Mouse (Mus musculus) embryonic facial prominence, embryonic 14.5 days (tissue): ENCODE results near the gene Ptf1a. TPM values are rescaled to one million over a fixed set of nuclear protein-coding genes. Genes with fewer than 3 reads are reported as not detected.
A peak's percentile ranks its signal among the peaks of the same experiment; 100 is the strongest.

ENCODE experiments used
- ATAC-seq: fragments of 200-750 bp; cut with Nextera tagmentation; 2 replicates; pipeline ENCODE4 v1.8.0; 2017; ENCODE audit warnings: low read depth, moderate number of reproducible peaks, moderate TSS enrichment
- DNase-seq: peaks from one replicate; pipeline ENCODE4 v3.0.0-alpha.2; 2015; ENCODE audit warnings: low spot score
- H3K27ac ChIP-seq: fragments of 300-500 bp; sonication (generic); replicated peaks from 2 replicates; pipeline ENCODE4 v1.5.1; 2014; ENCODE audit warnings: low read depth, mild to moderate bottlenecking, low read length, moderate library complexity
- H3K27me3 ChIP-seq: fragments of 300-500 bp; sonication (generic); replicated peaks from 2 replicates; pipeline ENCODE4 v1.6.1; 2014; ENCODE audit warnings: low read length; ENCODE audit not compliant: control insufficient read depth, insufficient read depth
- H3K36me3 ChIP-seq: fragments of 300-500 bp; sonication (generic); 2 replicates; pipeline ENCODE4 v1.6.1; 2014; ENCODE audit warnings: low read length, mixed read lengths; ENCODE audit not compliant: control insufficient read depth, insufficient read depth
- H3K4me1 ChIP-seq: fragments of 300-500 bp; sonication (generic); 2 replicates; pipeline ENCODE4 v1.6.1; 2014; ENCODE audit warnings: antibody characterized with exemption, low read length; ENCODE audit not compliant: control insufficient read depth, insufficient read depth
- H3K4me2 ChIP-seq: fragments of 300-500 bp; sonication (generic); 2 replicates; pipeline ENCODE4 v1.6.1; 2014; ENCODE audit warnings: low read depth, mild to moderate bottlenecking, low read length, moderate library complexity, mixed read lengths
- H3K4me3 ChIP-seq: fragments of 300-500 bp; sonication (generic); 2 replicates; pipeline ENCODE4 v1.5.1; 2014; ENCODE audit warnings: low read depth, mild to moderate bottlenecking, low read length
- H3K9ac ChIP-seq: fragments of 300-500 bp; sonication (generic); 2 replicates; pipeline ENCODE4 v1.6.1; 2014; ENCODE audit warnings: low read depth, mild to moderate bottlenecking, low read length, moderate library complexity, mixed read lengths
- H3K9me3 ChIP-seq: fragments of 300-500 bp; sonication (generic); 2 replicates; pipeline ENCODE4 v1.6.1; 2016; ENCODE audit warnings: low read length; ENCODE audit not compliant: control insufficient read depth
- WGBS: fragments of 180-500 bp; shearing (Covaris S2); extraction: QIAGEN DNeasy Blood & Tissue Kit; methylation state at CpG from one replicate; pipeline ENCODE4 v1.1.7; 2014; 5-methylcytosine and 5-hydroxymethylcytosine counted together
- polyA plus RNA-seq: library from polyadenylated mRNA; unstranded; fragments of >200 nt; fragmentation: Nextera tagmentation; extraction: Ambion mirVana; gene quantifications from 2 replicates; pipeline ENCODE4 v1.2.1, GENCODE M21; 2014

Ptf1a gene
- 0.18 TPM in 1 of 2 replicates, not detected in the other for polyA plus RNA-seq

DNA sequence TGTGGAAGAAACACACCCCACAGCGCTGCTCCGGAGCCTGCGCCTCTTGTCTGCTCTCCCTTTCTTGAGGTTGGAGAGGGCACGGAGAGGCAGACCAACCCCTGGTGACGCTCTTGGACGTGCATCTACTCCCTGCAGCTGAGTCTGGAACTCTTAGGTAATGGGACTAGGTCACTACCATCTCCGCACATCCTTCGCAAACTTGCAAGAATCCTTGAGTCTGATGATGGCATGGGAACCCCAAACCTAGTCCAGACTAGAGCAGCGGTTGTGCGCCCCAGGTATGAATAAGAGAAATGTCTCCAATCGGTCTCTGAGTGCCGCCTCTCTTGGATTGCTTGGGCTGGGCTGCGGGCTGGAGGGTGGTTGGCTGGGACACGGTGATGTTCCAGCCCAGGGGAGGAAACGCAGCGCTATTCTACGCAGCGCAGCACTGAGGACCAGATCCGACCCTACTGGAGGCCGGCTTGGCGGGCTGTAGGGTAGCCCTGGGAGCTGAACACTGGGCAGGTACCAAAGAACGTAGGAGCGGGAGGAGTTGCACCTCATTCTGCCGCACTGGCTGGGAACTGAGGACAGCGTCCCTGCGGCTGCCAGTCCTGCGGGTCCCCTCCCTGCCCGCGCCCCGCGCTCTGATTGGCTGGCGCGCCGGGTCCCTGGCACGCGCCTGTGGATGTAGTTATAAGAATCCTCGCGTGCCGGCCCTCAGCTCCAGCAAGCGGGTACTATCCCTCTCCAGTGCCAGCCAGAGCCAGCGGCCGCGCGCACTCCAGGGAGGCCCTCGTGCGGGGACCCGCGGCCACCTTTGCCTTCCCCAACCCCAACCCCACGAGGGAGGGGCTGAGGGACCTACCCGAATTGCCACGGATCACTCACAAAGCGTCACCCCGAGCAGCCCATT, at the start of gene Ptf1a:
Ptf1a (plus strand) TSS at position 733 of the 901 bp plus-strand sequence.
- Histone ChIP-seq H3K4me2 (peak within 1 kb of the TSS; percentile 57), H3K4me1 (peaks cover 4% of the 10 kb centered on the region), H3K9me3 (no peaks in the 10 kb centered on the region), H3K9ac (no peak within 1 kb of the TSS), H3K4me3 (peak within 1 kb of the TSS; percentile 35), H3K27ac (no peak within 1 kb of the TSS), H3K36me3 (no peaks in the 10 kb centered on the region), H3K27me3 (peaks cover 96% of the 10 kb centered on the region)
- ATAC-seq (peak; percentile 54), DNase-seq (peak; percentile 23)
- WGBS: 1% methylated on average over 24 of the region's 53 CpGs

DNA sequence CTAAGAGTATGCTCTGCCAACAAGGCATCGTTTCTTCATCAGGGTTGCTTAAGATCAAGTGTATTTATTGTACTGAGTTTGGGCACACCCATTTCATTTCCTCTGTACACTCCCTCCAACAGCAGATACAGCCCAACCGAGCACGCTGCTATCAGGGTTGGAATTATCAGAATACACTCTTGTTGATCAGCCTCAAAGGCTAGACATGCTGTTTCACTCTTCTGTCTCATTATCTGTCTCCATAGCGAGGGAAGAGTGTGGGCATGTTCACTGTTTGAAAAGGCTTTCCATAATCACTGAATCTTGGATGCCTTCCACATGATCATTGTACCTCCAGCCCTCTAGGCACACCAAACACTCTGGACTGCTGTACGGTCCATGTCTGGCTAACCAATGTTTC, 40.1 kb upstream of the Ptf1a start:
- WGBS: 72% methylated on average over 5 of the region's 5 CpGs
- no peak overlapping the region for H3K27ac ChIP-seq
- no peaks in the 10 kb centered on the region for H3K27me3 ChIP-seq
- no peak for ATAC-seq
- H3K9me3 ChIP-seq: no peaks in the 10 kb centered on the region
- H3K4me2 ChIP-seq: no peak overlapping the region
- no peak overlapping the region for H3K9ac ChIP-seq
- H3K4me3 ChIP-seq: no peak overlapping the region
- H3K4me1 ChIP-seq: no peaks in the 10 kb centered on the region
- DNase-seq: no peak
- no peaks in the 10 kb centered on the region for H3K36me3 ChIP-seq

DNA sequence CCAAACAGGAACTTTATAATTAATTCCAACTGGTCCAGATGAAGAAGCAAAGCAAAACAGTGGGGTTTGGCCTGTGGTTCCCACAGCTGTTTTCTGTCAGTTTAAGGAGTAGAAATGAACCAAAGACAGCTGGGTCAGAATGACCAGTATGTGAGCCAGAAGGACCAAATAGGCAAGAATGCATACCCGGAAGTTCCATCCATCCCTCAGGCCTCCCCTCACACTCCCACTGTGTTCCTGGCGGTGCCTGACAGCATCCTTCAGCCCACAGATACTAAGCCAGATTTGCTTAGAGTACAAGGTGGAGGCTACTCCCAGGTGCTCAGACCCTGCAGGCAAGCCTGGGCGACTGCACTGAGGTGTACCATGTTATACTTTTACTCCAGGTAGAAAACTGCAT, 38.9 kb upstream of the Ptf1a start:
- DNase-seq (no peak), ATAC-seq (0 out of 2 replicates have a peak, but pooled peaks have one; percentile 30)
- no peaks in the 10 kb centered on the region for H3K9me3 ChIP-seq
- WGBS: 39% methylated on average over 3 of the region's 3 CpGs
- no peak overlapping the region for H3K9ac ChIP-seq
- no peaks in the 10 kb centered on the region for H3K4me1 ChIP-seq
- no peaks in the 10 kb centered on the region for H3K36me3 ChIP-seq
- no peaks in the 10 kb centered on the region for H3K27me3 ChIP-seq
- H3K4me2 ChIP-seq: no peak overlapping the region
- no peak overlapping the region for H3K27ac ChIP-seq
- H3K4me3 ChIP-seq: no peak overlapping the region

DNA sequence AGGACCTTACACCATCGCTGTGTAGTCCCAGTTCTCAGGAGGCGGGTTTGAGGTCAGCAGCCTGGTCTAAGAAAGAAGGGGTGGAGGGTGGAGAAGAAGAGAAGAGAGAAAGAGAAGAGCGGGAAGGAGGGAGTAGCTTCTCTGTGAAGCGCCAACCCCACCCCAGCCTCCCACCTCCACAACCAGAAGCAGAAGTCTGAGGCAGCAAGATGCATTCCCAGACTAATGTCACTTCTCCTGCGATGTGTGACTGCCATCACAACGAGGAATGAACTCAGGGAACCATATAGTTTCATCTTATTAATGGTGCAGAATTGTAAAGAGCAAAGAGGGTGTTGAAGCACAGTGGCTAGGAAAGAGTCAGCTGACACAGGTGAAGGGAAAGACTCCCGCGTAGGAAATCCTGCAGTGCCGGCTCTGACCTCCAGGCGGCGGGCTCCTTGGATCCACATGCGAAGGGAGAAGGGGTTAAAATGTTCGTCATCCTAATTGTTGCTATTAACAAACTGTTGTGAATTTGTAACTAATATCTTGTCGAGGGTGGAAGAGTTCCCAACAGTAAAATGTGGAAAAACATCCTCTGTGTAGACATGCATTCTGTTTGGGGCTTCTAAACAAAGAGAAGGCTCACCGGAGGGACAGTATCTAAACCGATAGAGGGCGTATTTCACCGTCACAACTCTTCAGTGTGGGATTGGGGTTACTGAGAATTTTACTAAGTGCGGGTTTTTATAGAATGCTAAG, 31.1 kb upstream of the Ptf1a start:
- peak; percentile 31 for DNase-seq
- H3K27ac ChIP-seq: no peak overlapping the region
- WGBS: 20% methylated on average over 19 of the region's 19 CpGs

DNA sequence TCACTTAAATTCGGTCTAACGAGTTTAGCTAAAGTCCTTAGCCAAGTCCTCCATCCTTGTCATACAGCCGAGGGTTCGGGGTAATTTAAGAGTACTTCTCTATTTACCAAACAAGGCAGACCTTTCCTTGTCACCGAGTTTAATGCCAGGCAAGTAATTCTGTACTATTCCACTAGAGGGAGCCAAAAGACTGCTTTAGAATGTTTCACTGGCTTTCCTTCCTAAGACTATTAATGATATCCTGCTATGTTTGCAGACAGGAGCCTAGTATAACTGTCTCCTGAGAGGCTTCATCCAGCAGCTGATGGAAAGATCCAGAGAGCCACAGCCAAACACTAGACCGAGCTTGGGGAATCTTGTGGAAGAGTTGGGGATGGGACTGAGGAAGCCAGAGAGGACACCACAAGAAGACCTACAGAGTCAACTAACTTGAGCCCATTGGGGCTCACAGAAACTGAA, 30.4 kb upstream of the Ptf1a start:
- H3K36me3 ChIP-seq: no peaks in the 10 kb centered on the region
- ATAC-seq (peak; percentile 55), DNase-seq (peak; percentile 82)
- H3K4me3 ChIP-seq: peak overlapping the region; percentile 27
- peak overlapping the region; percentile 54 for H3K4me2 ChIP-seq
- 2% methylated on average over 6 of the region's 6 CpGs for WGBS
- no peaks in the 10 kb centered on the region for H3K4me1 ChIP-seq
- H3K9ac ChIP-seq: no peak overlapping the region
- no peak overlapping the region for H3K27ac ChIP-seq
- no peaks in the 10 kb centered on the region for H3K27me3 ChIP-seq
- no peaks in the 10 kb centered on the region for H3K9me3 ChIP-seq

More for the DNA sequence above, 31.1 kb upstream of the Ptf1a start:
- no peak overlapping the region for H3K9ac ChIP-seq
- ATAC-seq: peak; percentile 67
- H3K27me3 ChIP-seq: no peaks in the 10 kb centered on the region
- H3K9me3 ChIP-seq: no peaks in the 10 kb centered on the region
- no peaks in the 10 kb centered on the region for H3K4me1 ChIP-seq
- peak overlapping the region; percentile 54 for H3K4me2 ChIP-seq
- H3K4me3 ChIP-seq: peak overlapping the region; percentile 27
- no peaks in the 10 kb centered on the region for H3K36me3 ChIP-seq

DNA sequence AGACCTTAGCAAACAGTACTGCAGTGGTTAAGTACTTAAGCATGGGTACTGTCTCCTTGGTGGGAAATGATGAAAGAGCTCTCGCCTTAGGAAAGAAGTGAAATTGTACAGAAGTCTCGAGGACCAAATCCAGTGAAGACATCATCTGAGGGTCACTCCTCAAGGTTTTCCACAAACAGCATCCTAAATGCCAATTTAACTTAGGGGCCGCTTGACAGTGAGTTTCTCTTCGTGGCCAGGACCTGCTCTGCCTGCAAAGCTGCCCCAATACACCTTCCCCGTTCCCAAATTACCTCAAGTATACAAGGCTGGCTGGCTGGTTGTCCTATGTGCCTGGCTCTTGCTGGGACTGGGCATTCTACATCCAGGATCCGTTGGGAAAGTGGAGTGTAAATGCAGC, 29.4 kb upstream of the Ptf1a start:
- 64% methylated on average over 6 of the region's 6 CpGs for WGBS
- no peaks in the 10 kb centered on the region for H3K36me3 ChIP-seq

DNA sequence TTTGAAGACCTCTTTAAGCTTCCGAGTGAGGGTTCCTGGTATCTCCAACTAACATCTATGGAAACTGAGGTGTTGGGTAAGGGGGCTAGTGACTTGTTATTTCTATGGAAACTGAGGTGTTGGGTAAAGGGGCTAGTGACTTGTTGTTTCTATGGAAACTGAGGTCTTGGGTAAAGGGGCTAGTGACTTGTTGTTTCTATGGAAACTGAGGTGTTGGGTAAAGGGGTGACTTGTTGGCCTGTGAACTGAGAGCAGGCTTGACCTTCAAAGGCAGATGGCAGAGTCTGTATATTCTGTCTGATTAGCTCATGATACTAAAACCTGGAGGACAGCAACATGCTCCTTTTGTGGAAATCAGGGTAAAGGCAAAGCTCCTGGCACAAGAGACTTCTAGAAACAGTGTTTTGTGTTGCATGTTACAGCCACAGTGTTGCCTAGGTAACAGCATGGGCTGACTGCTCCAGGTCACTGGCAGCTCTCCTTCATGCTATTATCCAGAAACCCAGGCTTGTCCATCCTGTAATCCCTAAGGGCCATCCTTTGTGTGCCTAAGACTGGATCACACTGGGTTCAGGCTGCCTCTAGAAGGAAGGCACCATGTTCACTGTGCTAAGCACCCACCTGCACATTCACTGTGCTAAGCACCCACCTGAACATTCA, 25.6 kb upstream of the Ptf1a start:
- no peaks in the 10 kb centered on the region for H3K4me1 ChIP-seq
- H3K9ac ChIP-seq: no peak overlapping the region
- H3K27ac ChIP-seq: no peak overlapping the region
- H3K36me3 ChIP-seq: no peaks in the 10 kb centered on the region
- peaks cover 13% of the 10 kb centered on the region; the same call in 1 of the 2 replicates for H3K27me3 ChIP-seq
- no peak overlapping the region for H3K4me3 ChIP-seq
- H3K4me2 ChIP-seq: no peak overlapping the region
- no peaks in the 10 kb centered on the region for H3K9me3 ChIP-seq
- WGBS: 73% methylated on average over 1 of the region's 1 CpGs
- no peak for DNase-seq
- no peak for ATAC-seq

More for the DNA sequence above, 29.4 kb upstream of the Ptf1a start:
- no peak overlapping the region for H3K4me2 ChIP-seq
- H3K4me3 ChIP-seq: no peak overlapping the region
- no peaks in the 10 kb centered on the region for H3K4me1 ChIP-seq
- H3K27ac ChIP-seq: no peak overlapping the region
- no peak for DNase-seq
- H3K27me3 ChIP-seq: no peaks in the 10 kb centered on the region
- no peak for ATAC-seq
- no peak overlapping the region for H3K9ac ChIP-seq
- no peaks in the 10 kb centered on the region for H3K9me3 ChIP-seq

DNA sequence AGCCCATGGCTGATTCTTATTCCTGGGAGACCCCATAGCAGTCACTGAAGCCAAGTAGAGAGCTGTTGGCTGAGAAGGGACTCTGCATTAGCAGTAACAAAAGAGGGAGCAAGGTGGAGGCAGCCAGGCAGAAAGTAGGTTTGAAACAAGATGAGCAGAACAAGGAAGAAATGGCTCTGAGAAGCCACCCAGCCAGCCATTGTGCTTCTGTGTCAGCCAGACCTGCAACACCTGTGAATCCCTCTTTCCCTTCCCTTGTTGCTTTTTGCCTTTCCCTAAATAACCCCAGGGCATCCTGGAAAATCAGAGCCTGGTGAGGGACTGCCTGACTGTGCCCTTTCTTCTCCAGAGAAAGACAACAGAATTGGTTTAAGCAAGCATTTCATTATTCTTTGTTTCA, 23.2 kb upstream of the Ptf1a start:
- Histone ChIP-seq H3K9me3 (no peaks in the 10 kb centered on the region), H3K4me3 (no peak overlapping the region), H3K27ac (no peak overlapping the region), H3K9ac (no peak overlapping the region), H3K4me1 (no peaks in the 10 kb centered on the region), H3K4me2 (no peak overlapping the region), H3K36me3 (no peaks in the 10 kb centered on the region), H3K27me3 (peaks cover 25% of the 10 kb centered on the region)
- no peak for DNase-seq
- ATAC-seq: no peak
